Comparison of ENCODE assay signal across 21 mouse cellular contexts in the genomic region with DNA sequence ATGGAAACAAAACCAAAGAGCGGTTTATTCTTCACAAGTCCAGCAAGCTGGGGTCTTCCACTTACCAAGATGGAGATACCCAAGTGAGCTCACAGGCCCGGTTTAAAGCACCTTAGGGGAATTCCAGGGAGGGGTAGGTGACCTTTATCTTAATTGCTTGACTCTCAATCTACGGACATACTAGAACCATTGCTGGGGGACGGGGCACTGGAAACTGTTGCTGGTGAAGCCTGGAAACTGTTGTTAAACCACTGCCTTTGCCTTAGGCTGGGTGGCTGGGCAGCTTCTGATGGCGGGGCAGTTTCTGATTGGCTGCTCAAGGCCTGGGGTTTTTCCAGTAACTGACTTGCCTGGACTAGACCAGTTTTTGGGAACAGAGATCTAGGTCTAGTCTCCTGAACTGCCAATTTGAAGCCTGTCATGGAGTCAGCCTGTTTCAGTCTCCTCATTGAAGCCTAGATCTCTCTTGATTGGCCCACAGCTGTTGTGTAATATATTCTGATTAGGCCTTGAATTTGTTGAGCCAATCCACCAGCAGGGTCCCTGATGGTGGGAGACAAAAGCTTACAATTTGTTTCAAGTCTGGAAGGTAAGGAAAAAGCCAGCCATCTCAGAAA. TPM values are rescaled to one million over a fixed set of nuclear protein-coding genes. Genes with fewer than 3 reads are reported as not detected.
DNase-seq lines count a peak whose midpoint lies in the region; ATAC-seq and TF ChIP-seq lines count a peak whose summit lies in the region.
"Had no signal": no experiment of that assay in that cellular context is flagged by ENCODE, and none has a peak within 500 bp of the region (broad histone marks: within the 10 kb centered on the region; RNA-seq: fewer than 3 reads in every experiment).

No protein-coding gene starts in this region.

- H3K4me3 ChIP-seq in CH12.LX (replicated peaks in 1 of 3; ENCODE audit: low read depth in 2 of 3, low read length in 2 of 3, poor library complexity in 1 of 3) = peak overlapping the region in 1 of 3 experiments; percentile 28
- H3K4me3 ChIP-seq: embryonic facial prominence, embryonic 13.5 days; embryonic facial prominence, embryonic 15.5 days; erythroblast, embryonic 14.5 days; forebrain, embryonic 10.5 days; forebrain, embryonic 12.5 days had no signal

- no peak for TF ChIP-seq CTCF in CH12.LX (conservative IDR thresholded peaks at IDR 0.05 in 1 of 2, IDR thresholded peaks at IDR 0.05 in 1 of 2; ENCODE audit: low read depth in 2 of 2, low read length in 2 of 2)

- DNase-seq in CH12.LX (ENCODE audit: extremely low read depth) (peak; percentile 45), ES-CJ7 (ENCODE audit: low read depth, low spot score) (peak; percentile 15)
- peak; percentile 37 for DNase-seq in induced T-regulatory cell, adult 2 months (ENCODE audit: low read depth)
- DNase-seq in yolk sac, embryonic 10.5 days (ENCODE audit: low spot score) = no peak
- DNase-seq: adrenal gland, adult 8-10 months; adrenal gland, postnatal 14 days; adrenal gland, postnatal 36 days; cerebellum, adult 11-12 months; cerebellum, adult 2 months; cerebellum, adult 9-10 months; cerebellum, postnatal 10 days; cerebellum, postnatal 25 days had no signal

- H3K4me2 ChIP-seq in CH12.LX (ENCODE audit: insufficient read depth, low read depth, poor library complexity, severe bottlenecking) = peak overlapping the region; percentile 55; the same call in 1 of the 2 replicates
- H3K4me2 ChIP-seq: embryonic facial prominence, embryonic 13.5 days; embryonic facial prominence, embryonic 15.5 days; forebrain, embryonic 12.5 days had no signal

- no peak; the same call in 1 of the 2 replicates for TF ChIP-seq RAD21 in CH12.LX (IDR thresholded peaks at IDR 0.05; ENCODE audit: low read depth, low read length)

- peaks cover 2 to 16% of the 10 kb centered on the region in 2 experiments; a peak in 3 of 4 replicates for H3K4me1 ChIP-seq in CH12.LX (ENCODE audit: control insufficient read depth in 1 of 2, insufficient read depth in 2 of 2)
- H3K4me1 ChIP-seq: embryonic facial prominence, embryonic 13.5 days; forebrain, embryonic 10.5 days; forebrain, embryonic 12.5 days had no signal

- TF ChIP-seq EP300 in CH12.LX (IDR thresholded peaks at IDR 0.05; ENCODE audit: low read length) = peak; percentile 75

- in situ Hi-C loops in CH12.LX (cut with MboI; ENCODE audit: low pct_ligation_motif_present, low pct_unique_long_range_greater_than_20kb, low sequenced_read_pairs) = no loop called here

- H3K36me3 ChIP-seq in CH12.LX (replicated peaks in 1 of 2; ENCODE audit: control insufficient read depth in 1 of 2, insufficient read depth in 1 of 2, low read length in 1 of 2) = peaks cover 0 to 6% of the 10 kb centered on the region in 2 experiments
- H3K36me3 ChIP-seq: embryonic facial prominence, embryonic 13.5 days; embryonic facial prominence, embryonic 15.5 days; forebrain, embryonic 10.5 days; forebrain, embryonic 12.5 days had no signal

- dilution Hi-C loops in CH12.LX (cut with MboI; ENCODE audit: extremely low pct_ligation_motif_present, extremely low pct_unique_long_range_greater_than_20kb, low sequenced_read_pairs) = no loop called here

- no peaks in the 10 kb centered on the region for H3K9me3 ChIP-seq in CH12.LX (replicated peaks; ENCODE audit: low read length)
- H3K9me3 ChIP-seq: embryonic facial prominence, embryonic 13.5 days; embryonic facial prominence, embryonic 15.5 days; forebrain, embryonic 12.5 days had no signal

- H3K9ac ChIP-seq in CH12.LX (ENCODE audit: insufficient read depth, low read depth) = peak overlapping the region; percentile 60
- H3K9ac ChIP-seq: embryonic facial prominence, embryonic 13.5 days; embryonic facial prominence, embryonic 15.5 days; forebrain, embryonic 12.5 days had no signal

- peak; percentile 58 for TF ChIP-seq POLR2A in CH12.LX (IDR thresholded peaks at IDR 0.05; ENCODE audit: low read depth, low read length)

- peaks cover 5% of the 10 kb centered on the region for H3K79me2 ChIP-seq in CH12.LX (replicated peaks; ENCODE audit: control insufficient read depth, extremely low read depth, insufficient read depth, poor library complexity, severe bottlenecking)

- ATAC-seq in megakaryocyte progenitor cell, adult 5-6 weeks (replicated peaks; ENCODE audit: poor library complexity) = no peak
- ATAC-seq: activated CD4-positive, CD25-positive, alpha-beta regulatory T cell, adult 4 months; forebrain, embryonic 14.5 days; forebrain, embryonic 16.5 days had no signal

- no peaks in the 10 kb centered on the region for H3K27me3 ChIP-seq in CH12.LX (replicated peaks)
- H3K27me3 ChIP-seq: embryonic facial prominence, embryonic 13.5 days; embryonic facial prominence, embryonic 15.5 days; forebrain, embryonic 12.5 days had no signal

- peak overlapping the region; percentile 90 for H3K27ac ChIP-seq in CH12.LX (ENCODE audit: insufficient read depth, low read depth)
- H3K27ac ChIP-seq: embryonic facial prominence, embryonic 13.5 days; embryonic facial prominence, embryonic 15.5 days; forebrain, embryonic 10.5 days; forebrain, embryonic 12.5 days had no signal

TF ChIP-seq in CH12.LX, 34 proteins besides CTCF, POLR2A, EP300 and RAD21:
- TF ChIP-seq ZMIZ1 (IDR thresholded peaks at IDR 0.05; ENCODE audit: low read depth, low read length) (no peak), ETS1 (conservative IDR thresholded peaks at IDR 0.05; ENCODE audit: low read depth, low read length) (no peak), CHD1 (IDR thresholded peaks at IDR 0.05; ENCODE audit: low read depth, low read length) (no peak; the same call in 1 of the 2 replicates), POLR2AphosphoS2 (IDR thresholded peaks at IDR 0.05; ENCODE audit: low read depth, low read length) (no peak), CHD2 (IDR thresholded peaks at IDR 0.05; ENCODE audit: low read length) (peak; percentile 66; the same call in 1 of the 2 replicates), MAZ (IDR thresholded peaks at IDR 0.05; ENCODE audit: low read depth, low read length) (peak; percentile 74; the same call in 1 of the 2 replicates), PAX5 (IDR thresholded peaks at IDR 0.05; ENCODE audit: low read length) (no peak), SMC3 (IDR thresholded peaks at IDR 0.05; ENCODE audit: low read depth, low read length) (peak; percentile 16), IRF4 (IDR thresholded peaks at IDR 0.05; ENCODE audit: low read depth, low read length) (peak; percentile 86), JUN (IDR thresholded peaks at IDR 0.05; ENCODE audit: insufficient read depth, low read depth, low read length) (peak; percentile 54; the same call in 1 of the 2 replicates), GABPA (IDR thresholded peaks at IDR 0.05; ENCODE audit: insufficient replicate concordance, low read depth, low read length) (no peak), JUND (conservative IDR thresholded peaks at IDR 0.05; ENCODE audit: low read depth, low read length) (0 out of 2 replicates have a peak, but pooled peaks have one; percentile 19), MYC (IDR thresholded peaks at IDR 0.05; ENCODE audit: low read depth, low read length) (no peak), KAT2A (IDR thresholded peaks at IDR 0.05; ENCODE audit: insufficient replicate concordance, low read length) (no peak), BHLHE40 (IDR thresholded peaks at IDR 0.05; ENCODE audit: low read depth, low read length) (0 out of 2 replicates have a peak, but pooled peaks have one; percentile 35), HCFC1 (IDR thresholded peaks at IDR 0.05; ENCODE audit: low read depth, low read length) (peak; percentile 56; the same call in 1 of the 2 replicates), USF2 (conservative IDR thresholded peaks at IDR 0.05; ENCODE audit: low read depth, low read length) (no peak), ZC3H11A (IDR thresholded peaks at IDR 0.05; ENCODE audit: low read depth, low read length) (no peak), SIN3A (IDR thresholded peaks at IDR 0.05; ENCODE audit: low read length) (no peak), MEF2A (IDR thresholded peaks at IDR 0.05; ENCODE audit: borderline replicate concordance, low read depth, low read length) (peak; percentile 87), TCF12 (IDR thresholded peaks at IDR 0.05; ENCODE audit: low read depth, low read length) (peak; percentile 88), ZNF384 (IDR thresholded peaks at IDR 0.05; ENCODE audit: low read depth, low read length) (no peak), TBP (conservative IDR thresholded peaks at IDR 0.05; ENCODE audit: low read depth, low read length) (peak; percentile 72; the same call in 1 of the 2 replicates), MXI1 (IDR thresholded peaks at IDR 0.05; ENCODE audit: low read depth, low read length) (no peak), NRF1 (IDR thresholded peaks at IDR 0.05; ENCODE audit: low read depth, low read length) (peak; percentile 38; the same call in 1 of the 2 replicates), USF1 (IDR thresholded peaks at IDR 0.05; ENCODE audit: low read depth, low read length) (no peak), ELF1 (IDR thresholded peaks at IDR 0.05; ENCODE audit: low read depth, low read length) (no peak), NELFE (IDR thresholded peaks at IDR 0.05; ENCODE audit: low read depth, low read length) (no peak), MAFK (IDR thresholded peaks at IDR 0.05; ENCODE audit: insufficient replicate concordance, low read length) (no peak), RCOR1 (conservative IDR thresholded peaks at IDR 0.05; ENCODE audit: low read depth, low read length) (peak; percentile 82), UBTF (IDR thresholded peaks at IDR 0.05; ENCODE audit: low read depth, low read length) (no peak), E2F4 (IDR thresholded peaks at IDR 0.05; ENCODE audit: insufficient replicate concordance, low read depth, low read length) (no peak), ZKSCAN1 (IDR thresholded peaks at IDR 0.05; ENCODE audit: borderline replicate concordance, low read depth, low read length) (no peak), MAX (IDR thresholded peaks at IDR 0.05; ENCODE audit: low read length) (no peak)

RNA-seq across cellular contexts. Expression of a gene that starts 29.3 kb away (rescaled TPM):
- 95.9 and 121 TPM in 2 replicates for total RNA-seq in CH12.LX (2012; rRNA removed)
- total RNA-seq in CH12.LX (2014; rRNA removed) = 61.9 and 68.4 TPM in 2 replicates
- polyA plus RNA-seq in CH12.LX (2012; ENCODE audit: insufficient read length, low read depth) = 155 and 169 TPM in 2 replicates
- 20.2 and 27.8 TPM in 2 replicates for total RNA-seq in megakaryocyte progenitor cell, adult 5-6 weeks (2015)
- total RNA-seq in megakaryocyte progenitor cell, adult 5-6 weeks (2017) = 51.0 and 76.7 TPM in 2 replicates
